Mouse (Mus musculus) spleen, adult 2 months (tissue): Measurements from ENCODE around the gene Ahcyl1.

Source experiments
- CTCF ChIP-seq: fragments of 200-500 bp; IDR thresholded peaks from 2 replicates; pipeline ENCODE4 v1.5.1; 2011; ENCODE audit warnings: mild to moderate bottlenecking, inconsistent platforms; ENCODE audit not compliant: insufficient read depth, insufficient read length, insufficient replicate concordance; ENCODE audit errors: extremely low read depth
- POLR2A ChIP-seq: fragments of 200-500 bp; IDR thresholded peaks from 2 replicates; pipeline ENCODE4 v1.6.1; 2011; ENCODE audit warnings: low read depth, low read length, inconsistent platforms

GRCm38 (mm10) chr3:107730236-107730635, 33.9 kb upstream of the Ahcyl1 start:
- TF ChIP-seq POLR2A (no peak), CTCF (no peak)
